ENCODE assay signal across 12 mouse cellular contexts in genomic region chr12:26342663-26343062, GRCm38 (mm10).
DNase-seq lines count a peak whose midpoint lies in the region; ATAC-seq and TF ChIP-seq lines count a peak whose summit lies in the region.
"Had no signal": no experiment of that assay in that cellular context is flagged by ENCODE, and none has a peak within 500 bp of the region (broad histone marks: within the 10 kb centered on the region; RNA-seq: fewer than 3 reads in every experiment).

No protein-coding gene starts in this region.

- DNase-seq in hindbrain, postnatal 0 days (ENCODE audit: low spot score): no peak
- no peak for DNase-seq in urinary bladder, postnatal 10 days (ENCODE audit: low spot score)
- no peak for DNase-seq in urinary bladder, postnatal 36 days (ENCODE audit: low spot score in 2 of 2)
- DNase-seq: adrenal gland, postnatal 25 days; cerebellum, adult 11 months; spleen, adult 18-20 months; thymus, adult 2 months had no signal

- 85% methylated on average over 3 of the region's 3 CpGs for WGBS in hindbrain, embryonic 16.5 days
- WGBS in hindbrain, postnatal 0 days: 88% methylated on average over 3 of the region's 3 CpGs
- 89% methylated on average over 3 of the region's 3 CpGs for WGBS in neural tube, embryonic 13.5 days
- 89% methylated on average over 3 of the region's 3 CpGs for WGBS in neural tube, embryonic 15.5 days
- WGBS in liver, embryonic 16.5 days (ENCODE audit: insufficient replicate concordance): 33% methylated on average over 3 of the region's 3 CpGs

- no peak for TF ChIP-seq CTCF in hindbrain, postnatal 0 days (IDR thresholded peaks at IDR 0.05; ENCODE audit: low read depth)

- no peak overlapping the region for H3K4me3 ChIP-seq in hindbrain, embryonic 16.5 days (ENCODE audit: low read length)
- H3K4me3 ChIP-seq in hindbrain, postnatal 0 days (ENCODE audit: low read length): no peak overlapping the region
- H3K4me3 ChIP-seq in neural tube, embryonic 13.5 days: no peak overlapping the region
- no peak overlapping the region for H3K4me3 ChIP-seq in neural tube, embryonic 15.5 days (replicated peaks)
- no peak overlapping the region for H3K4me3 ChIP-seq in liver, embryonic 16.5 days (ENCODE audit: low read depth, low read length)
- H3K4me3 ChIP-seq: forebrain, embryonic 13.5 days had no signal

- no peak overlapping the region for H3K27ac ChIP-seq in hindbrain, embryonic 16.5 days (ENCODE audit: low read depth, low read length)
- no peak overlapping the region for H3K27ac ChIP-seq in hindbrain, postnatal 0 days
- no peak overlapping the region for H3K27ac ChIP-seq in neural tube, embryonic 13.5 days (replicated peaks)
- H3K27ac ChIP-seq in neural tube, embryonic 15.5 days (replicated peaks): no peak overlapping the region
- H3K27ac ChIP-seq in liver, embryonic 16.5 days (ENCODE audit: low read length): no peak overlapping the region
- H3K27ac ChIP-seq: forebrain, embryonic 13.5 days had no signal

- no peaks in the 10 kb centered on the region for H3K27me3 ChIP-seq in hindbrain, embryonic 16.5 days (replicated peaks; ENCODE audit: control insufficient read depth, insufficient read depth, low read length)
- H3K27me3 ChIP-seq in hindbrain, postnatal 0 days (ENCODE audit: insufficient read depth, low read length): no peaks in the 10 kb centered on the region
- H3K27me3 ChIP-seq in neural tube, embryonic 13.5 days: no peaks in the 10 kb centered on the region
- H3K27me3 ChIP-seq in neural tube, embryonic 15.5 days (replicated peaks): no peaks in the 10 kb centered on the region
- no peaks in the 10 kb centered on the region for H3K27me3 ChIP-seq in liver, embryonic 16.5 days (ENCODE audit: control insufficient read depth, insufficient read depth, low read depth, low read length)
- H3K27me3 ChIP-seq: forebrain, embryonic 13.5 days had no signal

- no peak overlapping the region for H3K4me2 ChIP-seq in hindbrain, embryonic 16.5 days (ENCODE audit: low read length)
- H3K4me2 ChIP-seq in hindbrain, postnatal 0 days (ENCODE audit: low read depth, low read length): no peak overlapping the region
- no peak overlapping the region for H3K4me2 ChIP-seq in neural tube, embryonic 13.5 days
- H3K4me2 ChIP-seq in neural tube, embryonic 15.5 days: no peak overlapping the region
- H3K4me2 ChIP-seq in liver, embryonic 16.5 days (ENCODE audit: low read depth, low read length): no peak overlapping the region
- H3K4me2 ChIP-seq: forebrain, embryonic 13.5 days had no signal

- no peaks in the 10 kb centered on the region for H3K9me3 ChIP-seq in hindbrain, embryonic 16.5 days (ENCODE audit: control insufficient read depth, low read length)
- no peaks in the 10 kb centered on the region for H3K9me3 ChIP-seq in hindbrain, postnatal 0 days (ENCODE audit: low read length)
- no peaks in the 10 kb centered on the region for H3K9me3 ChIP-seq in neural tube, embryonic 13.5 days
- H3K9me3 ChIP-seq in neural tube, embryonic 15.5 days (replicated peaks): no peaks in the 10 kb centered on the region
- no peaks in the 10 kb centered on the region for H3K9me3 ChIP-seq in liver, embryonic 16.5 days (replicated peaks; ENCODE audit: control insufficient read depth, low read length)
- H3K9me3 ChIP-seq: forebrain, embryonic 13.5 days had no signal

- H3K36me3 ChIP-seq in hindbrain, embryonic 16.5 days (ENCODE audit: control insufficient read depth, insufficient read depth, low read length): no peaks in the 10 kb centered on the region
- H3K36me3 ChIP-seq in hindbrain, postnatal 0 days (ENCODE audit: insufficient read depth, low read length): no peaks in the 10 kb centered on the region
- H3K36me3 ChIP-seq in neural tube, embryonic 13.5 days: peaks cover 13% of the 10 kb centered on the region
- H3K36me3 ChIP-seq in neural tube, embryonic 15.5 days: no peaks in the 10 kb centered on the region
- no peaks in the 10 kb centered on the region for H3K36me3 ChIP-seq in liver, embryonic 16.5 days (ENCODE audit: control insufficient read depth, insufficient read depth)

- 0 out of 2 replicates have a peak, but pooled peaks have one; percentile 25 for ATAC-seq in hindbrain, embryonic 16.5 days
- no peak for ATAC-seq in hindbrain, postnatal 0 days
- 0 out of 2 replicates have a peak, but pooled peaks have one; percentile 42 for ATAC-seq in neural tube, embryonic 13.5 days (ENCODE audit: low read depth)
- ATAC-seq in neural tube, embryonic 15.5 days (ENCODE audit: low FRiP score): no peak
- 0 out of 2 replicates have a peak, but pooled peaks have one; percentile 24 for ATAC-seq in liver, embryonic 16.5 days (ENCODE audit: low read depth)
- ATAC-seq: forebrain, embryonic 13.5 days had no signal

- H3K4me1 ChIP-seq in hindbrain, embryonic 16.5 days (ENCODE audit: control insufficient read depth, insufficient read depth, low read depth, low read length): no peaks in the 10 kb centered on the region
- no peaks in the 10 kb centered on the region; the same call in 1 of the 2 replicates for H3K4me1 ChIP-seq in hindbrain, postnatal 0 days (ENCODE audit: insufficient read depth, low read length)
- peaks cover 15% of the 10 kb centered on the region for H3K4me1 ChIP-seq in neural tube, embryonic 13.5 days (replicated peaks)
- H3K4me1 ChIP-seq in neural tube, embryonic 15.5 days: 0 out of 2 replicates have a peak, but pooled peaks cover 5% of the 10 kb centered on the region
- no peaks in the 10 kb centered on the region for H3K4me1 ChIP-seq in liver, embryonic 16.5 days (ENCODE audit: control insufficient read depth, low read depth, low read length)

- no peak overlapping the region for H3K9ac ChIP-seq in hindbrain, embryonic 16.5 days (ENCODE audit: low read depth, low read length)
- no peak overlapping the region for H3K9ac ChIP-seq in hindbrain, postnatal 0 days (replicated peaks; ENCODE audit: low read length)
- H3K9ac ChIP-seq in neural tube, embryonic 13.5 days: no peak overlapping the region
- no peak overlapping the region for H3K9ac ChIP-seq in neural tube, embryonic 15.5 days (replicated peaks)
- H3K9ac ChIP-seq in liver, embryonic 16.5 days (ENCODE audit: low read depth, low read length): no peak overlapping the region
- H3K9ac ChIP-seq: forebrain, embryonic 13.5 days had no signal

Comparison
In these comparisons a context has a peak if more than half of its experiments do, and no peak if none do; other contexts are left out.
1. ATAC-seq: peak in hindbrain, embryonic 16.5 days (single experiment), neural tube, embryonic 13.5 days (single experiment) and liver, embryonic 16.5 days (single experiment); none in hindbrain, postnatal 0 days (single experiment) and neural tube, embryonic 15.5 days (single experiment).